Mouse (Mus musculus) frontal cortex, postnatal 25 days (tissue): Measurements from ENCODE around the gene Bag6.
"Not testable (repeated sequence)": the region's sequence is repeated elsewhere in the genome, so short reads cannot be mapped to it uniquely, and the experiment has no call there.

Source experiments
- DNase-seq, 2 experiments: peaks; one replicate each; pipeline ENCODE4 v3.0.0; 2022; ENCODE audit warnings: low spot score in 2 of 2

The Bag6 gene

GRCm38 (mm10) chr17:35115046-35116019 lies 19.6 kb upstream of the Bag6 start, which contains the start of gene Ly6g5b:
Gene Ly6g5b (minus strand): TSS chr17:35115428.
- no peak for DNase-seq

GRCm38 (mm10) chr17:35120745-35121142 lies 14.2 kb upstream of the Bag6 start:
- no peak for DNase-seq

GRCm38 (mm10) chr17:35121143-35121799 lies 13.7 kb upstream of the Bag6 start, which contains the start of gene Gpank1:
Gene Gpank1 (plus strand): TSS chr17:35121455.
- DNase-seq: peak; percentile 86 to 97

- DNase-seq: peak; percentile 42 to 49
These were observed 13.1 kb upstream of the Bag6 start, which contains the start of gene Csnk2b for GRCm38 (mm10) chr17:35121871-35122303. Gene Csnk2b (minus strand): TSS chr17:35122053.

GRCm38 (mm10) chr17:35123287-35123686 lies 11.7 kb upstream of the Bag6 start:
- DNase-seq: not testable (repeated sequence)

GRCm38 (mm10) chr17:35124261-35124896 lies 10.6 kb upstream of the Bag6 start:
- DNase-seq: not testable (repeated sequence)

- no peak for DNase-seq
These were observed 9.9 kb upstream of the Bag6 start for GRCm38 (mm10) chr17:35125081-35125480.

- DNase-seq: no peak
These were observed 9.4 kb upstream of the Bag6 start for GRCm38 (mm10) chr17:35125578-35125977.

- peak; percentile 41 to 53 for DNase-seq
These were observed 8.8 kb upstream of the Bag6 start, which contains the start of gene D17H6S53E for GRCm38 (mm10) chr17:35126206-35126611. Gene D17H6S53E (plus strand): TSS chr17:35126373.

GRCm38 (mm10) chr17:35127017-35127416 lies 8.0 kb upstream of the Bag6 start:
- no peak for DNase-seq

GRCm38 (mm10) chr17:35128996-35129395 lies 6.0 kb upstream of the Bag6 start:
- DNase-seq: no peak

GRCm38 (mm10) chr17:35131038-35131437 lies 3.9 kb upstream of the Bag6 start:
- no peak for DNase-seq

GRCm38 (mm10) chr17:35131500-35132173 lies 3.3 kb upstream of the Bag6 start, which contains the start of gene Apom:
Gene Apom (minus strand): TSS chr17:35132050.
- DNase-seq: no peak

GRCm38 (mm10) chr17:35132174-35132560 lies 2.8 kb upstream of the Bag6 start:
- DNase-seq: no peak

- DNase-seq: no peak
These were observed 1.5 kb upstream of the Bag6 start for GRCm38 (mm10) chr17:35133517-35133916.

- no peak for DNase-seq
These were observed 778 bp downstream of the Bag6 start for GRCm38 (mm10) chr17:35135591-35136320.

- no peak for DNase-seq
These were observed 4.3 kb downstream of the Bag6 start for GRCm38 (mm10) chr17:35139269-35139668.

GRCm38 (mm10) chr17:35140490-35140996 lies 5.6 kb downstream of the Bag6 start:
- no peak for DNase-seq

GRCm38 (mm10) chr17:35141971-35142370 lies 7.0 kb downstream of the Bag6 start:
- DNase-seq: no peak

- no peak for DNase-seq
These were observed 11.2 kb downstream of the Bag6 start for GRCm38 (mm10) chr17:35146139-35146538.
